Mouse (Mus musculus): ENCODE measurements around the gene Phlda3. TPM values are rescaled to one million over a fixed set of nuclear protein-coding genes. Genes with fewer than 3 reads are reported as not detected.

Gene Phlda3
- polyA plus RNA-seq, 1 experiment from 2014 or later: 32.1 TPM

DNA sequence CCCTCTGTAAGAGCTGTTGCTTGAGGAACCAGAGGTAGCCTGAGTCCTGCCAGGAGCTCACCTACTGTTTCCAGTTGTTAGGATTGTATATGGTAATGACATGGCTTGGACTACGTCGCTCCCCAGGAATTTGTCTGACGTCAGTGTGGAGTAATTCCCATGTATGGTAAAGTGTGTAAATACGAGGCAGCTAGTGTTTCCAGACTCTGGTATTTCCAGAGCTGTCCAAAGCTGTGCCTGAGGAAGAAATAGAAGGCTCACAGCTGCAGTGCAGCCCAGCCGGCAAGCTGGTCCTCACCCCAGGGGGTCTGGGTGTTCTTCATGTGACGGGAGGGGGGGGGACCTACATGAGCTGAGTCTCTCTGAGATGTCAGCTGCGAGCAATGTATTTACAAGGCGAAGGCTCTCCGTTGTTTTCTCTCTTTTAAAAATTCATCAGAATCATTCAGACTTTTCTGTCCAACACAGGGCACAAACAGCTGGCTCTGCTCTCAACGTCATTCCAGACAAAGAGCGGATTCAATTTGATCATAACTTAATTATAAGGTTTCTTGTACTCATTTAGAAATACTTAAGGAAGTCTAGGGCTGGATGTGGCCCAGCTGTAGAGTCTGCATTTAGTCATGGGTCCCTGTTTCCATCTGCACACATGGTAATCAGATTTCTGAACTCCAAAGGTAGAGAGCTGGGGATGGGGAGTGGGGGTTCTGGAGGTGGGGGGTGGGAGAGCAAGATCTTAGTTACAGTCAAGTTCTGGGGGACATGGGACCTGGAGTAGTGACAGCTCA is 33.8 kb upstream of the Phlda3 start:
- H3K4me3 ChIP-seq: no peak overlapping the region
- no peaks in the 10 kb centered on the region for H3K9me3 ChIP-seq
- 45% methylated on average over 11 of the region's 11 CpGs for WGBS
- H3K27me3 ChIP-seq: no peaks in the 10 kb centered on the region
- H3K4me2 ChIP-seq: 0 out of 2 replicates have a peak overlapping the region, but pooled peaks have one; percentile 7
- H3K36me3 ChIP-seq: no peaks in the 10 kb centered on the region
- peaks cover 76% of the 10 kb centered on the region for H3K4me1 ChIP-seq (replicated peaks)
- no peak for ATAC-seq (ENCODE audit: low read depth)
- H3K27ac ChIP-seq (replicated peaks): peak overlapping the region; percentile 57; the same call in 1 of the 2 replicates
- no peak overlapping the region for H3K9ac ChIP-seq

GRCm38 (mm10) chr1:135734225-135734937 is 31.5 kb upstream of the Phlda3 start:
- Histone ChIP-seq H3K4me2 (no peak overlapping the region), H3K9ac (no peak overlapping the region), H3K36me3 (no peaks in the 10 kb centered on the region), H3K27ac (replicated peaks) (0 out of 2 replicates have a peak overlapping the region, but pooled peaks have one; percentile 18), H3K9me3 (no peaks in the 10 kb centered on the region), H3K4me3 (no peak overlapping the region), H3K27me3 (no peaks in the 10 kb centered on the region), H3K4me1 (replicated peaks) (peaks cover 73% of the 10 kb centered on the region)
- ATAC-seq (ENCODE audit: low read depth): peak; percentile 54
- 27% methylated on average over 7 of the region's 7 CpGs for WGBS

GRCm38 (mm10) chr1:135735460-135735859 is 30.5 kb upstream of the Phlda3 start:
- H3K36me3 ChIP-seq: no peaks in the 10 kb centered on the region
- WGBS: 39% methylated on average over 6 of the region's 6 CpGs
- H3K4me2 ChIP-seq: no peak overlapping the region
- no peak for ATAC-seq (ENCODE audit: low read depth)
- no peaks in the 10 kb centered on the region for H3K27me3 ChIP-seq
- H3K27ac ChIP-seq (replicated peaks): no peak overlapping the region
- H3K4me3 ChIP-seq: no peak overlapping the region
- H3K4me1 ChIP-seq (replicated peaks): peaks cover 70% of the 10 kb centered on the region
- no peak overlapping the region for H3K9ac ChIP-seq
- no peaks in the 10 kb centered on the region for H3K9me3 ChIP-seq

- peaks cover 18% of the 10 kb centered on the region for H3K4me1 ChIP-seq (replicated peaks)
- no peak overlapping the region for H3K27ac ChIP-seq (replicated peaks)
- 93% methylated on average over 7 of the region's 7 CpGs for WGBS
- no peak overlapping the region for H3K4me2 ChIP-seq
- no peaks in the 10 kb centered on the region for H3K27me3 ChIP-seq
- no peak for ATAC-seq (ENCODE audit: low read depth)
- H3K4me3 ChIP-seq: no peak overlapping the region
- no peaks in the 10 kb centered on the region for H3K9me3 ChIP-seq
- no peak overlapping the region for H3K9ac ChIP-seq
- H3K36me3 ChIP-seq: 0 out of 2 replicates have a peak, but pooled peaks cover 5% of the 10 kb centered on the region
These were observed 20.9 kb upstream of the Phlda3 start for GRCm38 (mm10) chr1:135744987-135745386.

GRCm38 (mm10) chr1:135746248-135746647 is 19.7 kb upstream of the Phlda3 start:
- Histone ChIP-seq H3K9ac (no peak overlapping the region), H3K9me3 (no peaks in the 10 kb centered on the region), H3K27me3 (no peaks in the 10 kb centered on the region), H3K4me3 (no peak overlapping the region), H3K27ac (replicated peaks) (no peak overlapping the region), H3K4me1 (replicated peaks) (peaks cover 9% of the 10 kb centered on the region), H3K4me2 (no peak overlapping the region), H3K36me3 (0 out of 2 replicates have a peak, but pooled peaks cover 5% of the 10 kb centered on the region)
- no peak for ATAC-seq (ENCODE audit: low read depth)
- WGBS: 77% methylated on average over 4 of the region's 4 CpGs

DNA sequence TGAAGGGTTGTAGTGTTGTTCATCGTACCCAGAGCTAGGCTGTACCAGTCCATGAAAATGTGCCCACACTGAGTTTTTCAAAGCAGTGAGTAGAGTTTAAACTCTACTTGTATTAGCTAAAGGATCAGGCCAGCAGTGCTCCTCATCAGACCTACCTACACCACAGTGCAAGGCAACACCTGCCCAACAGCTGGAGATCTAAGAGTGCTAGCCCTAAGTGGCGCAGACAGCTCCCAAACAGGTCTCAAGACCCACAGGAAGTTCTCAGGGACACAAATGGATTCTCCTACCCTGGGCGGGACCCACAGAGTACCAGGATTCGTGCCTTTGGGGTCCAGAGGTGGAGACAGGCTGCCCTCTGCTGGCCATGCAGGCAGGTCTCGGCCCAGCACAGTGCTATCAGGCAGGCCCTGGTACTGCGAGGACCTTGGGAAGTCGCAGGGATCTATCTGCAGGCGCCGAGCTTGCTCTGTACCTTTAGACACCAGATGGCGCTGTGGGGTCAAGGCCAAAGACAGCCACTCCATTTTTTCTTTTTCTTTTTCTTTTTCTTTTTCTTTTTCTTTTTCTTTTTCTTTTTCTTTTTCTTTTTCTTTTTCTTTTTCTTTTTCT is 13.1 kb upstream of the Phlda3 start:
- H3K4me1 ChIP-seq (replicated peaks): 0 out of 2 replicates have a peak, but pooled peaks cover 6% of the 10 kb centered on the region
- no peak overlapping the region for H3K4me2 ChIP-seq
- H3K36me3 ChIP-seq: 0 out of 2 replicates have a peak, but pooled peaks cover 5% of the 10 kb centered on the region
- H3K9me3 ChIP-seq: no peaks in the 10 kb centered on the region
- ATAC-seq (ENCODE audit: low read depth): peak; percentile 99
- H3K27ac ChIP-seq (replicated peaks): no peak overlapping the region
- H3K4me3 ChIP-seq: no peak overlapping the region
- WGBS: 11% methylated on average over 10 of the region's 10 CpGs
- H3K27me3 ChIP-seq: no peaks in the 10 kb centered on the region
- H3K9ac ChIP-seq: no peak overlapping the region

GRCm38 (mm10) chr1:135755287-135755686 is 10.6 kb upstream of the Phlda3 start:
- ATAC-seq (ENCODE audit: low read depth): no peak
- 69% methylated on average over 9 of the region's 9 CpGs for WGBS

GRCm38 (mm10) chr1:135755913-135756312 is 10.0 kb upstream of the Phlda3 start:
- Histone ChIP-seq H3K9me3 (no peaks in the 10 kb centered on the region), H3K4me3 (no peak overlapping the region), H3K27ac (replicated peaks) (no peak overlapping the region), H3K4me1 (replicated peaks) (no peaks in the 10 kb centered on the region), H3K36me3 (no peaks in the 10 kb centered on the region), H3K27me3 (no peaks in the 10 kb centered on the region), H3K9ac (no peak overlapping the region), H3K4me2 (no peak overlapping the region)
- ATAC-seq (ENCODE audit: low read depth): no peak
- WGBS: 79% methylated on average over 3 of the region's 3 CpGs

More at GRCm38 (mm10) chr1:135755287-135755686, 10.6 kb upstream of the Phlda3 start:
- Histone ChIP-seq H3K4me2 (no peak overlapping the region), H3K36me3 (no peaks in the 10 kb centered on the region), H3K9ac (no peak overlapping the region), H3K27me3 (no peaks in the 10 kb centered on the region), H3K4me1 (replicated peaks) (no peaks in the 10 kb centered on the region), H3K9me3 (no peaks in the 10 kb centered on the region), H3K4me3 (no peak overlapping the region), H3K27ac (replicated peaks) (no peak overlapping the region)

GRCm38 (mm10) chr1:135757287-135757686 is 8.6 kb upstream of the Phlda3 start:
- H3K9me3 ChIP-seq: no peaks in the 10 kb centered on the region
- WGBS: 78% methylated on average over 8 of the region's 8 CpGs
- H3K36me3 ChIP-seq: no peaks in the 10 kb centered on the region
- no peak overlapping the region for H3K4me3 ChIP-seq
- no peak overlapping the region for H3K9ac ChIP-seq
- H3K4me1 ChIP-seq (replicated peaks): no peaks in the 10 kb centered on the region
- no peak overlapping the region for H3K4me2 ChIP-seq
- no peak overlapping the region for H3K27ac ChIP-seq (replicated peaks)
- H3K27me3 ChIP-seq: no peaks in the 10 kb centered on the region
- ATAC-seq (ENCODE audit: low read depth): no peak

DNA sequence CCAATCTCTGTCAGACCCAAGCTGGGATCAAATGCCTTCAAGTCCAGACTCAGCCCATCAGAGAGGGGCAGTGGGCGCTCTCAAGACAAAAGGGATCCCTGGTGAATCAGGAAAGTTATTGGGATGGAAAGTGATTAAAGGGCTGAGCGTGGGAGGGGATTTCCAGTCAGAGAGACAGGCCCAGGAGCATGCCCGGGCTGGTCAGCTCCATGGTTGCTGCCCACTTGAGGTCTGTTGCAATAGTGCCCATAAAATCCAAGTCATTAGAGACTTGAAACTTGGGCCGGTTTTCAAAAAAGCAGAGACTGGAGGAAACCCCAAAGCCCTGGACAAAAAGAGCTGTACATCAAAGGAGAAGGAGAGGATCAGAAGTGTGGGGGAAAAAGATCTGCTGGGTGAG is 6.2 kb upstream of the Phlda3 start:
- Histone ChIP-seq H3K4me1 (replicated peaks) (no peaks in the 10 kb centered on the region), H3K4me3 (no peak overlapping the region), H3K27me3 (no peaks in the 10 kb centered on the region), H3K36me3 (no peaks in the 10 kb centered on the region), H3K27ac (replicated peaks) (no peak overlapping the region), H3K9ac (no peak overlapping the region), H3K9me3 (no peaks in the 10 kb centered on the region), H3K4me2 (no peak overlapping the region)
- no peak for ATAC-seq (ENCODE audit: low read depth)
- WGBS: 38% methylated on average over 4 of the region's 4 CpGs

- no peak overlapping the region for H3K4me3 ChIP-seq
- no peak for ATAC-seq (ENCODE audit: low read depth)
- 72% methylated on average over 8 of the region's 8 CpGs for WGBS
These were observed 5.7 kb upstream of the Phlda3 start for GRCm38 (mm10) chr1:135760216-135760615.

DNA sequence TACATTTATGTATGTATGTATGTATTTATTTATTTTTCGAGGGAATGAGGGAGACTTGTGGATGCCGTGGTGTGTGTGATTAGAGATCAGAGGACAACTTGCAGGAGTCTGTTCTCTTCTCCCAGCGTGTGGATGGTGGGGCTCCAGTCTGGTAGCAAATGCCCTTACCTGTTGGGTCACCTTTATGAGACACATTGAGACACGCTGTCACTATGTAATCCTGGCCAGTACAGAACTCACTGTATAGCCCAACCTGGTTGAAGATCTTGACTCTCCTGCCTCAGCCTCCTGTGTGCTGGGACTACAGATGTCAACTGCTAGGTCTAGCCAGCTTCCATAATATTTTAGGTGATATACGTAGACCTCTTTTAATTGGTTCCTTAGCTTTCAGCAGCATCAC is 4.2 kb upstream of the Phlda3 start:
- Histone ChIP-seq H3K36me3 (no peaks in the 10 kb centered on the region), H3K27ac (replicated peaks) (no peak overlapping the region), H3K9ac (no peak overlapping the region), H3K9me3 (no peaks in the 10 kb centered on the region), H3K4me2 (no peak overlapping the region), H3K27me3 (0 out of 2 replicates have a peak, but pooled peaks cover 4% of the 10 kb centered on the region), H3K4me3 (no peak overlapping the region), H3K4me1 (replicated peaks) (peaks cover 10% of the 10 kb centered on the region)
- no peak for ATAC-seq (ENCODE audit: low read depth)
- 94% methylated on average over 5 of the region's 5 CpGs for WGBS

More at GRCm38 (mm10) chr1:135760216-135760615, 5.7 kb upstream of the Phlda3 start:
- Histone ChIP-seq H3K27ac (replicated peaks) (no peak overlapping the region), H3K27me3 (0 out of 2 replicates have a peak, but pooled peaks cover 3% of the 10 kb centered on the region), H3K36me3 (no peaks in the 10 kb centered on the region), H3K4me1 (replicated peaks) (no peaks in the 10 kb centered on the region), H3K4me2 (no peak overlapping the region), H3K9me3 (no peaks in the 10 kb centered on the region), H3K9ac (no peak overlapping the region)

Measured in neural tube, embryonic 13.5 days (tissue).